14 mouse cellular contexts compared by ENCODE assay signal in genomic region chr7:29444070-29444469, GRCm38 (mm10).
DNase-seq lines count a peak whose midpoint lies in the region; ATAC-seq lines count a peak whose summit lies in the region.
"Had no signal": no experiment of that assay in that cellular context is flagged by ENCODE, and none has a peak within 500 bp of the region (broad histone marks: within the 10 kb centered on the region; RNA-seq: fewer than 3 reads in every experiment).

No protein-coding gene starts in this region.

- H3K27me3 ChIP-seq in hindbrain, embryonic 13.5 days, result no peaks in the 10 kb centered on the region
- no peaks in the 10 kb centered on the region for H3K27me3 ChIP-seq in hindbrain, embryonic 11.5 days (ENCODE audit: control insufficient read depth, insufficient read depth, low read length)
- H3K27me3 ChIP-seq in midbrain, embryonic 15.5 days (replicated peaks), result no peaks in the 10 kb centered on the region
- H3K27me3 ChIP-seq in midbrain, embryonic 11.5 days (ENCODE audit: control insufficient read depth, insufficient read depth, low read length), result peaks cover 2% of the 10 kb centered on the region; the same call in 1 of the 2 replicates
- H3K27me3 ChIP-seq in intestine, embryonic 16.5 days (replicated peaks; ENCODE audit: control insufficient read depth, insufficient read depth, low read length), result no peaks in the 10 kb centered on the region
- H3K27me3 ChIP-seq: embryonic facial prominence, embryonic 12.5 days had no signal

- peak; percentile 18; the same call in 1 of the 2 replicates for ATAC-seq in hindbrain, embryonic 13.5 days (ENCODE audit: low FRiP score)
- ATAC-seq in hindbrain, embryonic 11.5 days (ENCODE audit: low FRiP score), result no peak
- no peak for ATAC-seq in midbrain, embryonic 15.5 days (replicated peaks)
- ATAC-seq in midbrain, embryonic 11.5 days (ENCODE audit: low FRiP score), result no peak
- no peak for ATAC-seq in intestine, embryonic 16.5 days
- ATAC-seq: forebrain, embryonic 14.5 days had no signal

- no peaks in the 10 kb centered on the region for H3K9me3 ChIP-seq in hindbrain, embryonic 13.5 days
- H3K9me3 ChIP-seq in hindbrain, embryonic 11.5 days (ENCODE audit: control insufficient read depth, low read length), result no peaks in the 10 kb centered on the region
- H3K9me3 ChIP-seq in midbrain, embryonic 15.5 days, result no peaks in the 10 kb centered on the region
- no peaks in the 10 kb centered on the region for H3K9me3 ChIP-seq in midbrain, embryonic 11.5 days (ENCODE audit: control insufficient read depth, low read length)
- no peaks in the 10 kb centered on the region for H3K9me3 ChIP-seq in intestine, embryonic 16.5 days (ENCODE audit: control insufficient read depth, low read length)
- H3K9me3 ChIP-seq: embryonic facial prominence, embryonic 12.5 days; heart, embryonic 13.5 days had no signal

- H3K4me3 ChIP-seq in hindbrain, embryonic 13.5 days, result no peak overlapping the region
- H3K4me3 ChIP-seq in hindbrain, embryonic 11.5 days (ENCODE audit: low read depth, low read length), result no peak overlapping the region
- H3K4me3 ChIP-seq in midbrain, embryonic 15.5 days, result no peak overlapping the region
- H3K4me3 ChIP-seq in midbrain, embryonic 11.5 days (ENCODE audit: low read depth, low read length), result no peak overlapping the region
- H3K4me3 ChIP-seq in intestine, embryonic 16.5 days (ENCODE audit: low read length), result no peak overlapping the region
- H3K4me3 ChIP-seq: embryonic facial prominence, embryonic 12.5 days; heart, embryonic 13.5 days had no signal

- WGBS in hindbrain, embryonic 13.5 days, result 65% methylated on average over 2 of the region's 2 CpGs
- 76% methylated on average over 2 of the region's 2 CpGs for WGBS in hindbrain, embryonic 11.5 days
- WGBS in midbrain, embryonic 15.5 days, result 72% methylated on average over 2 of the region's 2 CpGs
- 73% methylated on average over 2 of the region's 2 CpGs for WGBS in midbrain, embryonic 11.5 days
- 53% methylated on average over 2 of the region's 2 CpGs for WGBS in intestine, embryonic 16.5 days

- H3K4me1 ChIP-seq in hindbrain, embryonic 13.5 days (replicated peaks), result peaks cover 27% of the 10 kb centered on the region
- H3K4me1 ChIP-seq in hindbrain, embryonic 11.5 days (replicated peaks; ENCODE audit: control insufficient read depth, insufficient read depth, low read length), result no peaks in the 10 kb centered on the region
- H3K4me1 ChIP-seq in midbrain, embryonic 15.5 days, result peaks cover 18% of the 10 kb centered on the region
- peaks cover 16% of the 10 kb centered on the region for H3K4me1 ChIP-seq in midbrain, embryonic 11.5 days (ENCODE audit: control insufficient read depth, insufficient read depth, low read length)
- H3K4me1 ChIP-seq in intestine, embryonic 16.5 days (ENCODE audit: control insufficient read depth, insufficient read depth, low read length), result peaks cover 42% of the 10 kb centered on the region

- no peak overlapping the region; the same call in 1 of the 2 replicates for H3K9ac ChIP-seq in hindbrain, embryonic 13.5 days
- no peak overlapping the region for H3K9ac ChIP-seq in hindbrain, embryonic 11.5 days (ENCODE audit: low read depth, low read length)
- no peak overlapping the region for H3K9ac ChIP-seq in midbrain, embryonic 15.5 days
- no peak overlapping the region for H3K9ac ChIP-seq in midbrain, embryonic 11.5 days (ENCODE audit: low read length)
- H3K9ac ChIP-seq in intestine, embryonic 16.5 days (ENCODE audit: low read depth, low read length), result no peak overlapping the region
- H3K9ac ChIP-seq: embryonic facial prominence, embryonic 12.5 days; heart, embryonic 13.5 days; liver, embryonic 14.5 days had no signal

- DNase-seq in hindbrain, embryonic 11.5 days (ENCODE audit: low spot score), result no peak
- no peak for DNase-seq in midbrain, embryonic 11.5 days (ENCODE audit: low spot score, missing footprints)
- DNase-seq in telencephalon, adult 2 months (ENCODE audit: low read depth, low spot score), result peak; percentile 22
- no peak for DNase-seq in gastrocnemius, postnatal 4 days (ENCODE audit: low spot score in 2 of 2)
- DNase-seq in urinary bladder, postnatal 36 days (ENCODE audit: low spot score in 2 of 2), result no peak
- DNase-seq: cerebellum, postnatal 10 days; gastrocnemius, postnatal 36 days had no signal

- H3K4me2 ChIP-seq in hindbrain, embryonic 13.5 days, result no peak overlapping the region
- no peak overlapping the region for H3K4me2 ChIP-seq in hindbrain, embryonic 11.5 days (replicated peaks; ENCODE audit: low read depth, low read length)
- no peak overlapping the region for H3K4me2 ChIP-seq in midbrain, embryonic 15.5 days
- H3K4me2 ChIP-seq in midbrain, embryonic 11.5 days, result no peak overlapping the region
- no peak overlapping the region for H3K4me2 ChIP-seq in intestine, embryonic 16.5 days (ENCODE audit: low read depth, low read length)
- H3K4me2 ChIP-seq: embryonic facial prominence, embryonic 12.5 days; heart, embryonic 13.5 days had no signal

- peak overlapping the region; percentile 58; the same call in 1 of the 2 replicates for H3K27ac ChIP-seq in hindbrain, embryonic 13.5 days
- H3K27ac ChIP-seq in hindbrain, embryonic 11.5 days (ENCODE audit: low read depth, low read length), result no peak overlapping the region
- H3K27ac ChIP-seq in midbrain, embryonic 15.5 days, result peak overlapping the region; percentile 26; the same call in 1 of the 2 replicates
- no peak overlapping the region for H3K27ac ChIP-seq in midbrain, embryonic 11.5 days (ENCODE audit: low read depth, low read length)
- peak overlapping the region; percentile 60 for H3K27ac ChIP-seq in intestine, embryonic 16.5 days (ENCODE audit: low read length)
- H3K27ac ChIP-seq: embryonic facial prominence, embryonic 12.5 days; heart, embryonic 13.5 days; liver, embryonic 14.5 days had no signal

- no peaks in the 10 kb centered on the region for H3K36me3 ChIP-seq in hindbrain, embryonic 13.5 days
- H3K36me3 ChIP-seq in hindbrain, embryonic 11.5 days (ENCODE audit: control insufficient read depth, insufficient read depth, low read length), result no peaks in the 10 kb centered on the region
- H3K36me3 ChIP-seq in midbrain, embryonic 15.5 days (replicated peaks), result no peaks in the 10 kb centered on the region
- no peaks in the 10 kb centered on the region for H3K36me3 ChIP-seq in midbrain, embryonic 11.5 days (ENCODE audit: control insufficient read depth, insufficient read depth, low read length)
- H3K36me3 ChIP-seq in intestine, embryonic 16.5 days (ENCODE audit: control insufficient read depth, insufficient read depth, low read length), result no peaks in the 10 kb centered on the region
- H3K36me3 ChIP-seq: embryonic facial prominence, embryonic 12.5 days; heart, embryonic 13.5 days had no signal

Comparison
In these comparisons a context has a peak if more than half of its experiments do, and no peak if none do; other contexts are left out.
1. H3K27ac ChIP-seq: peak in hindbrain, embryonic 13.5 days (single experiment), midbrain, embryonic 15.5 days (single experiment) and intestine, embryonic 16.5 days (single experiment); none in hindbrain, embryonic 11.5 days (single experiment) and midbrain, embryonic 11.5 days (single experiment).